Mouse (Mus musculus) left cerebral cortex, adult 18-20 months (tissue): ENCODE measurements at regions not wholly inside any gene's neighbourhood (a gene's known extent, or its start where the extent isn't known, plus 50 kb on each side); places are given as distances from the start of the nearest gene placed in this dataset.

ENCODE experiments used
- DNase-seq, 2 experiments: peaks; one replicate each; pipeline ENCODE4 v3.0.0; 2021 to 2022; ENCODE audit warnings: low spot score in 2 of 2, mixed read lengths in 1 of 2

GRCm38 (mm10) chr8:87130691-87131090, 245.6 kb upstream of the N4bp1 start:
- no peak for DNase-seq

- DNase-seq = peak; percentile 4 to 44
Observed at GRCm38 (mm10) chr8:87128593-87128992, 243.5 kb upstream of the N4bp1 start.

GRCm38 (mm10) chr8:87116190-87116765, 231.2 kb upstream of the N4bp1 start:
- DNase-seq = no peak

- DNase-seq = no peak
Observed at GRCm38 (mm10) chr8:87112355-87112754, 227.3 kb upstream of the N4bp1 start.

- peak in 1 of 2 experiments; percentile 26 for DNase-seq
Observed at GRCm38 (mm10) chr8:87105106-87105505, 220.0 kb upstream of the N4bp1 start.

GRCm38 (mm10) chr8:87095211-87095610, 210.2 kb upstream of the N4bp1 start:
- no peak for DNase-seq

- no peak for DNase-seq
Observed at GRCm38 (mm10) chr8:87094685-87095084, 209.6 kb upstream of the N4bp1 start.

GRCm38 (mm10) chr8:87093716-87094115, 208.7 kb upstream of the N4bp1 start:
- no peak for DNase-seq

- no peak for DNase-seq
Observed at GRCm38 (mm10) chr8:87093081-87093480, 208.0 kb upstream of the N4bp1 start.

- DNase-seq = no peak
Observed at GRCm38 (mm10) chr8:87087451-87088095, 202.5 kb upstream of the N4bp1 start.

- DNase-seq = no peak
Observed at GRCm38 (mm10) chr8:87078260-87078659, 193.2 kb upstream of the N4bp1 start.

- no peak for DNase-seq
Observed at GRCm38 (mm10) chr8:87075921-87076320, 190.9 kb upstream of the N4bp1 start.

- peak in 1 of 2 experiments; percentile 13 for DNase-seq
Observed at GRCm38 (mm10) chr8:87071224-87071623, 186.2 kb upstream of the N4bp1 start.

- DNase-seq = no peak
Observed at GRCm38 (mm10) chr8:87067106-87067505, 182.0 kb upstream of the N4bp1 start.

GRCm38 (mm10) chr8:87064768-87065167, 179.7 kb upstream of the N4bp1 start:
- no peak for DNase-seq

- peak in 1 of 2 experiments; percentile 2 for DNase-seq
Observed at GRCm38 (mm10) chr8:87064250-87064747, 179.2 kb upstream of the N4bp1 start.

GRCm38 (mm10) chr8:87063588-87063987, 178.5 kb upstream of the N4bp1 start:
- DNase-seq = no peak

GRCm38 (mm10) chr8:87049746-87050145, 164.7 kb upstream of the N4bp1 start:
- no peak for DNase-seq

GRCm38 (mm10) chr8:87049196-87049595, 164.1 kb upstream of the N4bp1 start:
- no peak for DNase-seq

- no peak for DNase-seq
Observed at GRCm38 (mm10) chr8:87046590-87046989, 161.5 kb upstream of the N4bp1 start.

GRCm38 (mm10) chr8:87043016-87043415, 158.0 kb upstream of the N4bp1 start:
- DNase-seq = no peak

GRCm38 (mm10) chr8:87037620-87038380, 152.7 kb upstream of the N4bp1 start:
- DNase-seq = no peak
